Mouse (Mus musculus) C3H10T1/2 (cell line): ENCODE data around the gene Vmn1r113. TPM values are rescaled to one million over a fixed set of nuclear protein-coding genes. Genes with fewer than 3 reads are reported as not detected.

ENCODE experiments used
- polyA plus RNA-seq, 2 experiments: library from polyadenylated mRNA; unstranded; fragments of >200 nt; fragmentation: generic; extraction: Trizol; gene quantifications; one replicate each; pipeline ENCODE4 v1.2.1; 2012; ENCODE audit warnings: missing spikeins in 2 of 2

Gene Vmn1r113
- polyA plus RNA-seq = not detected

DNA sequence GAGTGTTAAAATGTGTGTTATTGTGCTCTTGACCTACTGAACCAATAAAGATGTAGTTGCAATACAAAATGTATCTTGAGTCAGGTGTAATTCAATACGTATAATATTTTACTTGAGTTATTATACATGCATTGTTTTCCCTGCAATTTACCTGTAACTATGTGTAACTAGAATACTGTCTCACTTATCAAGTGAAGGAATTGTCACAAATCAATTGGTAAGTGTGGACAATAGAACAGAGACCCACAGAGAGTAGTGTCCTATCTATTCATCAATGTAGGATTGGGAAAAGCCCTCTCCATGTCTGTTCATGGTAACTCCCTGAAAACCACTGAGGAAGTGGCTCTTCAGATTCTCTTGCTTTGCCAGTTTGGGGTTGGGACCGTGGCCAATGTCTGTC lies at the start of gene Vmn1r113:
Gene Vmn1r113 (plus strand): TSS at position 301 of the 400 bp plus-strand sequence.

DNA sequence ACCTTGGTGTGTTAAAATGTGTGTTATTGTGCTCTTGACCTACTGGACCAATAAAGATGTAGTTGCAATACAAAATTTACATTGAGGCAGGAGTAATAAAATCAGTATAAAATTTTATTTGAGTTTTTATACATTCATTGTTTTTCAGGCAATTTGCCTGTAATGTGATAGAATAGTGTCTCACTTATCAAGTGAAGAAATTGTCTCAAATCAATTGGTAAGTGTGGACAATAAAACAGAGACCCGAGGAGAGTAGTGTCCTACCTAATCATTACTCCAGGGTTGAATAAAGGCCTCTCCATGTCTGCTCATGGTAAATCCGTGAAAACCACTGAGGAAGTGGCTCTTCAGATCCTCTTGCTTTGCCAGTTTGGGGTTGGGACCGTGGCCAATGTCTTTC lies 16.2 kb upstream of the Vmn1r113 start, which contains the start of gene Vmn1r112:
Gene Vmn1r112 (plus strand): TSS at position 301 of the 400 bp plus-strand sequence.

DNA sequence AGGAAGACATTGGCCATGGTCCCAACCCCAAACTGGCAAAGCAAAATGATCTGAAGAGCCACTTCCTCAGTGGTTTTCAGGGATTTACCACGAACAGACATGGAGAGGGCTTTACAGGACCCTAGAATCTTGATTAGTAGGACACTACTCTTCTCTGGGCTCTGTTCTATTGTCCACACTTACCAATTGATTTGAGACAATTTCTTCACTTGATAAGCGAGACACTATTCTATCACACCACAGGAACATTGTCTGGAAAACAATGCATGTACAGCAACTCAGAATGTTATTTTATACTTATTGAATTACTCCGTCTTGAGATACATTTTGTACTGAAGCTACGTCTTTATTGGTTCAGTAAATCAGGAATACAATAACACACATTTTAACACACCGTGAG lies 25.0 kb downstream of the Vmn1r113 start, which contains the start of gene Vmn1r114:
Gene Vmn1r114 (minus strand): TSS at position 101 of the 400 bp plus-strand sequence.

Other genes with a start within 250 kb of the Vmn1r113 start
- gene Gm5726, start 241.5 kb upstream of the Vmn1r113 start, polyA plus RNA-seq = not detected
- gene Gm4141, start 211.0 kb upstream of the Vmn1r113 start, polyA plus RNA-seq = not detected
- not detected for gene Gm4513, start 188.3 kb upstream of the Vmn1r113 start, polyA plus RNA-seq
- gene Vmn1r107, start 118.4 kb upstream of the Vmn1r113 start, polyA plus RNA-seq = not detected
- not detected for gene Vmn1r111, start 84.1 kb upstream of the Vmn1r113 start, polyA plus RNA-seq
- gene Gm10668, start 56.7 kb upstream of the Vmn1r113 start, polyA plus RNA-seq = not detected
- gene Vmn1r112, start 16.1 kb upstream of the Vmn1r113 start, polyA plus RNA-seq = not detected
- gene Vmn1r114, start 24.9 kb downstream of the Vmn1r113 start, polyA plus RNA-seq = not detected
- not detected for gene Vmn1r115, start 57.7 kb downstream of the Vmn1r113 start, polyA plus RNA-seq
- gene Vmn1r116, start 85.0 kb downstream of the Vmn1r113 start, polyA plus RNA-seq = not detected
- gene Vmn1r117, start 96.8 kb downstream of the Vmn1r113 start, polyA plus RNA-seq = not detected
- gene Vmn1r118, start 125.1 kb downstream of the Vmn1r113 start, polyA plus RNA-seq = not detected
- gene Vmn1r119, start 225.2 kb downstream of the Vmn1r113 start, polyA plus RNA-seq = not detected